Mouse (Mus musculus) embryonic facial prominence, embryonic 11.5 days (tissue): ENCODE data around the gene P3h3. TPM values are rescaled to one million over a fixed set of nuclear protein-coding genes. Genes with fewer than 3 reads are reported as not detected.

Source experiments
- ATAC-seq: fragments of 200-750 bp; cut with Nextera tagmentation; replicated peaks from 2 replicates; pipeline ENCODE4 v1.8.0; 2017; ENCODE audit warnings: low read depth; ENCODE audit not compliant: insufficient number of reproducible peaks, low FRiP score, low TSS enrichment
- DNase-seq: peaks from one replicate; pipeline ENCODE4 v3.0.0-alpha.2; 2015; ENCODE audit warnings: low spot score
- H3K27ac ChIP-seq: fragments of 300-500 bp; sonication (generic); replicated peaks from 2 replicates; pipeline ENCODE4 v1.5.1; 2014; ENCODE audit warnings: mild to moderate bottlenecking, low read depth, low read length, control low read depth
- H3K27me3 ChIP-seq: fragments of 300-500 bp; sonication (generic); 2 replicates; pipeline ENCODE4 v1.6.1; 2014; ENCODE audit warnings: mild to moderate bottlenecking, low read length, moderate library complexity, mixed read lengths; ENCODE audit not compliant: control insufficient read depth, insufficient read depth
- H3K36me3 ChIP-seq: fragments of 300-500 bp; sonication (generic); replicated peaks from 2 replicates; pipeline ENCODE4 v1.6.1; 2014; ENCODE audit warnings: low read depth, mild to moderate bottlenecking, low read length, moderate library complexity, mixed read lengths; ENCODE audit not compliant: control insufficient read depth, insufficient read depth
- H3K4me1 ChIP-seq: fragments of 300-500 bp; sonication (generic); 2 replicates; pipeline ENCODE4 v1.6.1; 2014; ENCODE audit warnings: low read length, mixed read lengths; ENCODE audit not compliant: control insufficient read depth, insufficient read depth
- H3K4me2 ChIP-seq: fragments of 300-500 bp; sonication (generic); 2 replicates; pipeline ENCODE4 v1.6.1; 2014; ENCODE audit warnings: low read depth, mild to moderate bottlenecking, control low read depth, low read length, moderate library complexity
- H3K4me3 ChIP-seq: fragments of 300-500 bp; sonication (generic); 2 replicates; pipeline ENCODE4 v1.5.1; 2014; ENCODE audit warnings: low read depth, low read length, control low read depth
- H3K9ac ChIP-seq: fragments of 300-500 bp; sonication (generic); replicated peaks from 2 replicates; pipeline ENCODE4 v1.6.1; 2014; ENCODE audit warnings: mild to moderate bottlenecking, control low read depth, low read length
- H3K9me3 ChIP-seq: fragments of 300-500 bp; sonication (generic); replicated peaks from 2 replicates; pipeline ENCODE4 v1.6.1; 2016; ENCODE audit warnings: mild to moderate bottlenecking, low read length, inconsistent platforms, mixed read lengths; ENCODE audit not compliant: control insufficient read depth
- WGBS: fragments of 180-500 bp; shearing (Covaris S2); extraction: QIAGEN DNeasy Blood & Tissue Kit; methylation state at CpG from one replicate; pipeline ENCODE4 v1.1.7; 2014; 5-methylcytosine and 5-hydroxymethylcytosine counted together
- polyA plus RNA-seq: library from polyadenylated mRNA; unstranded; fragments of >200 nt; fragmentation: Nextera tagmentation; extraction: Ambion mirVana; gene quantifications from 2 replicates; pipeline ENCODE4 v1.2.1, GENCODE M21; 2014

The P3h3 gene
- polyA plus RNA-seq, 1 experiment from 2014 or later, result 14.7 TPM

DNA sequence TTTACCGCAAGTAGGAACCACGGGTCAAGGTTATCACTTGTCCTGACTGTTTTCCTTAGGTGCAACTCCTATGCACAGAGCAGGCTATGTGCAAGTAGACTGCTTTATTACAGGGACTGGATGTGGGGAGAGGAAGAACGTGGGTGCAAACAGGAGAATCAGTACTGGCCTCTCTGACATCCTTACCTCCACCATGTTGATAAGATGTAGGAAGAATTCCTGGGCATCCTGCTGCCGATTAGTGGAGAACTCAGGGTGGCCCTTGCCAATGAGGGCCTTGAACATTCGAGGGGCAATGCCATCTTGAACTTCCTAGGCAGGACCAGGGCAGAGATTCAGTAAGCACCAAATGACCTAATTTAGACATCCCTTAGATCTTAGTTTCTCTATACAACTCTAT, 36.7 kb downstream of the P3h3 start:
- Histone ChIP-seq H3K27ac (no peak overlapping the region), H3K9me3 (no peaks in the 10 kb centered on the region), H3K36me3 (peaks cover 22% of the 10 kb centered on the region), H3K4me3 (no peak overlapping the region), H3K9ac (no peak overlapping the region), H3K4me1 (no peaks in the 10 kb centered on the region), H3K27me3 (no peaks in the 10 kb centered on the region), H3K4me2 (no peak overlapping the region)
- ATAC-seq (no peak), DNase-seq (no peak)
- WGBS, result 93% methylated on average over 5 of the region's 5 CpGs

DNA sequence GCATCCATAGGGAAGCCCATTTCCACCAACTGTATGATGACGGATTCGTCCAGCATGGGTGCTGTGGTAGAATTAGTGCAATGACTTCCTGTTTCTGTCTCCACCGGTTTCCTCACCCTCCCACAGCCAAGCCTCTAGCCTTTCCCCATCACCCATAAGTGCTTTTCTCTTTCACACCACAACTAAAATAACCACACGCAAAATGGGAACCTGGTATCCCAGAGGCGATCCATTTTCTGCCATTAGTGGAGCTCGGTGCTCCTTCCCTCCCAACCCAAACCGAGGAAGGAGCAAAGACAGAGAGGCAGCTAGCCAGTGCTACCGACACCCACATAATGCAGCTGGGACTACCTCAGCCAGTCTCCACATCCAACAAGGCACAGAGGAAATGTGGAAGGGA, 39.6 kb downstream of the P3h3 start:
- Histone ChIP-seq H3K4me3 (no peak overlapping the region), H3K36me3 (peaks cover 15% of the 10 kb centered on the region), H3K27me3 (no peaks in the 10 kb centered on the region), H3K27ac (no peak overlapping the region), H3K9me3 (no peaks in the 10 kb centered on the region), H3K4me1 (no peaks in the 10 kb centered on the region), H3K4me2 (no peak overlapping the region), H3K9ac (no peak overlapping the region)
- no peak for ATAC-seq
- no peak for DNase-seq
- WGBS, result 92% methylated on average over 8 of the region's 8 CpGs

DNA sequence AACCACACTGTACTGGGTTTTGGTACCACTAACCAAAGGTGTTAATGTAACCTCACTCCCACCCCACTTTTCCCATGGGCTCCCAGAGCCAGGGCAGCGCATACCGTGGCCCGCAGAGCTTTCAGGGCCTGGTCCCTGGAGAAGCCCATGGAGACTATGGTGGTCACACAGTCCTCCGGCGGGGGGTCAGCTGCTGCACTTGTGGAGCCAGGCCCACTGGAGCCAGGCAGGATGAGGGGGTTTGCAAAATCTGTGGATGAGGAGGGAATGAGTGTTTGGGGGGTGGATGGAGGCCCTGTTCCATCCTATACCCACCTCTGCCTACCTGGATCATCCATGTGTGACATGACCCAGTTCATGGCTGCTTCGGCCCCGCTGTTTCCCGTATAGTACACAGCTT, 40.0 kb downstream of the P3h3 start:
- DNase-seq (no peak), ATAC-seq (no peak)
- Histone ChIP-seq H3K36me3 (peaks cover 15% of the 10 kb centered on the region), H3K27ac (no peak overlapping the region), H3K9ac (no peak overlapping the region), H3K4me1 (no peaks in the 10 kb centered on the region), H3K9me3 (no peaks in the 10 kb centered on the region), H3K4me3 (no peak overlapping the region), H3K27me3 (no peaks in the 10 kb centered on the region), H3K4me2 (no peak overlapping the region)
- WGBS, result 95% methylated on average over 8 of the region's 8 CpGs

DNA sequence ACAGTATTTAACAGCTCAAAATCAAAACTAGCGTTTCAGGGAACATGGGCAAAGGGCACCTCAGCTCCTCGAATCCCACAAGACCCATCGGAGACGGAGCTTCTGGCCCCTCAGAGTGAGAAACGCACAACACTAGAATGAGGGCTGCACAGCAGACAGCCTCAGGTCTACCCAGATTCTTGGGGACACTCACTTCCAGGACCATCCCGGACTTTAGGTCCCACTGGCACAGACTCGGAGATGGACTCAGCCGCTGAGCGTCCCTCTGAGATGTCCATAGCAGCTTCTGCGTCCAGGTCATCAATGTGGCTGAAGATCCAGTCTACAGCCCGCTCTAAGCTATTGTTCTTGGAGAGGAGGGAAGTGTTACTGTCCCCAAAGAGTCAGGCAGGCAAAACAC, 40.4 kb downstream of the P3h3 start:
- Histone ChIP-seq H3K36me3 (peaks cover 15% of the 10 kb centered on the region), H3K27me3 (no peaks in the 10 kb centered on the region), H3K4me1 (no peaks in the 10 kb centered on the region), H3K4me3 (no peak overlapping the region), H3K27ac (no peak overlapping the region), H3K9ac (no peak overlapping the region), H3K4me2 (no peak overlapping the region), H3K9me3 (no peaks in the 10 kb centered on the region)
- ATAC-seq (no peak), DNase-seq (no peak)
- WGBS, result 94% methylated on average over 11 of the region's 11 CpGs

DNA sequence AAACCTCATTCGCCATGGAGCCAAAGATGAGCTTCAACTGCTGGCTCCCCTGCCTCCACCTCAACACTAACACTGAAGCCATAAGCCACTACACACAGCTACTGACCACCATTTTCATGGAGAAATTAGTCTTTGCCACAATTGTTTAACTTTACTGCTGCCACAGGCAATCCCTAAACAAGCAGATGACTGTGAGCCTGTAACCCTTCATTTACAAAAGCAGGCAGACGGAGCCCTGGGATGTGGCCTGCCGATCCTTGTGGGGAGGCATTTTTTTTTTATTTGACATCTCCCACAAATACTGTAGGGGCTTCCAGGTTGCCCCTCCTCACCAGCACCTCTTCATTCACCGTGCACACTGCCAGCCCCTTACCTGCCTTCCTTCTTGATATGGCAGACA, 40.9 kb downstream of the P3h3 start:
- Histone ChIP-seq H3K9me3 (no peaks in the 10 kb centered on the region), H3K9ac (no peak overlapping the region), H3K27me3 (no peaks in the 10 kb centered on the region), H3K4me1 (no peaks in the 10 kb centered on the region), H3K27ac (no peak overlapping the region), H3K4me2 (no peak overlapping the region), H3K36me3 (peaks cover 16% of the 10 kb centered on the region), H3K4me3 (no peak overlapping the region)
- 89% methylated on average over 4 of the region's 4 CpGs for WGBS
- ATAC-seq (no peak), DNase-seq (no peak)

DNA sequence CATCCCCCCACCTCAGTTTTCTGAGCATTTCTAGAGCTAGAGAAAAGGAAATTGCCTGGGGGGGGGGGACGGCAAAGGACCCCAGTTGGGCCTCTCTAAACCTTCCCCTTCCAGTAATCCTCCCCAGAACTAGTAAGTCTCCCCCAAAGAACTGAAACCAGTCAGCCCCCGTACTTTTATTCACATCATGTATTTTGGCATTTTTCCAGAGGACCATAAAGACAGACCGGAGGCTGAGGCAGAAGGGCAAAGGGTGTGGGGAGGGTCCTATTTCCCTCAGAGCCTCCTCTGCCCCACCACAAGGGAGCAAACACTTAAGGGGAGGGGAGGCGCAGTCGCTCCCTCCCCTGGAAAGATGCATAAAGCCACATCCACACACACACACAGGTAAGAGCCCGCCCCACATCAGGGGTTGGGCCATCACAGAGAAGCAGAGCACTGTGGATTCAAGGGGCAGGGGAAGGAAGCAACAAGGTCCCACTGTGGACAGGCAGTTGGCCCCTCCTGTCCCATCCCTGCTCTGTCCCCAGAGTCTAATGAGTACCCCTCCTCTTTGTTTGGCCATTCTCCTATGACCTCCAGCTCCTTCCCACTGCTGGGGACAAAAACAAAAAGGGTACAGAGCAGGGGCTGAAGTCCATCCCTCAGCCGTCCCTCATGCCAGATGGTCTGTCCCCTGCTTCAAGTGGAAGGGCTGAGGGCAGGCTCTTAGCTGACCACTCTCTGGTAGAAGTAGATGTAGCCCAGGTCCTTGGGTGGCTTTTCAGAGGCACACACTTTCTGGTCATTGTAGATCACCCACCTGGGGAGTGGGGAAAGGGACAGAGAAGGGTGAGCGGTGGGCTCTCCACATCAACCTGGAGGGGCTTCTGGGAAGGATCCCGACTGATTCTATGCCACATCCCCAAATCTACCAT, 42.4 kb downstream of the P3h3 start:
- DNase-seq, result no peak
- no peak for ATAC-seq
- WGBS, result 73% methylated on average over 9 of the region's 9 CpGs
- Histone ChIP-seq H3K4me2 (no peak overlapping the region), H3K9me3 (no peaks in the 10 kb centered on the region), H3K27ac (no peak overlapping the region), H3K9ac (no peak overlapping the region), H3K27me3 (no peaks in the 10 kb centered on the region), H3K4me1 (no peaks in the 10 kb centered on the region), H3K4me3 (no peak overlapping the region), H3K36me3 (peaks cover 18% of the 10 kb centered on the region)

DNA sequence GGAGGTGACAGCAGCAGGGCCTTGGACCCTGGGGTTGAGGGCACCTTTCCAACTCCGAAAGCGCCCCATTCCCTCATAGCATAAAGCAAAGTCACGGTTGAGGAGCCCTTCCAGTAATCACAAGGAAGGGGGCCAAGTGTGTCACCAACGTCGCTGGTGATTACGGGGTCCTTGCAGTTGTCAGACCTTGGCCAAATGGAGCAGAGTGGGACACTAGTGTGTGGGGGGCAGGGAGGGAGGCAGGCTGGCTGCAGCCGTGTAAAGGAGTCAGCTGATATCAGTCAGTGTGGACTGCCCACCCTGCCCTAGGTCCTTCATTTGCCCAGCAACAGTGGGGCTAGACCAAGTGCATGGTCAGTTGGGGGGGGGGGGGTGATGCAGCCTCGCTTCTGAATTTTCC, 43.1 kb downstream of the P3h3 start:
- Histone ChIP-seq H3K4me1 (no peaks in the 10 kb centered on the region), H3K9ac (no peak overlapping the region), H3K4me3 (peak overlapping the region; percentile 53; the same call in 1 of the 2 replicates), H3K27ac (no peak overlapping the region), H3K27me3 (no peaks in the 10 kb centered on the region), H3K4me2 (peak overlapping the region; percentile 59), H3K36me3 (peaks cover 15% of the 10 kb centered on the region), H3K9me3 (no peaks in the 10 kb centered on the region)
- 36% methylated on average over 7 of the region's 8 CpGs for WGBS
- no peak for DNase-seq
- peak; percentile 41 for ATAC-seq

DNA sequence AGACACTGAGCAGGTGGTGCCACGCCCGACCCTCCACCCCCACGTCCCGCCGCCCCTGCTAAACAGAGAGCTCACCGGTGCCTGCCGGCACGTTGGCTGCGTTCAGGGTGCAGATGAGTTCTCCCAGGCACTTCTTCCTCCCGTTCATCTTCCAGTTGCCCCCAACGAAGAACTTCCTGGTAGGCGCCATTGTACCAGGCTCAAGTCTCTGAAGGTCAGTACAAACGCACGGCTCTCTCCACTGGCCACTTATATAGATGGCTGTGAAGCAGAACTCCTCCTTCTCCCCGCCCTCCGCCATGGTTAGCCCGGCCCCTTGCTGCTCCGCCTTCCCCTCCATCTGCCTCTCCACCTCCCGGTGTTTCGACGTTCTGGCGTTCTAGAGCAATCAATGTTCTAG, 43.6 kb downstream of the P3h3 start, which contains the start of gene Tpi1:
Tpi1 (minus strand) TSS at position 364 of the 400 bp plus-strand sequence.
- peaks cover 15% of the 10 kb centered on the region for H3K36me3 ChIP-seq
- peak within 1 kb of the TSS; percentile 63 for H3K27ac ChIP-seq
- H3K9ac ChIP-seq, result peak within 1 kb of the TSS; percentile 61
- H3K4me2 ChIP-seq, result peak within 1 kb of the TSS; percentile 59
- H3K4me1 ChIP-seq, result no peaks in the 10 kb centered on the region
- DNase-seq (peak; percentile 95), ATAC-seq (peak; percentile 81)
- H3K9me3 ChIP-seq, result no peaks in the 10 kb centered on the region
- peak within 1 kb of the TSS; percentile 53 for H3K4me3 ChIP-seq
- H3K27me3 ChIP-seq, result no peaks in the 10 kb centered on the region
- WGBS, result 1% methylated on average over 22 of the region's 22 CpGs
